Mouse (Mus musculus) kidney, embryonic 15.5 days (tissue): ENCODE measurements around the gene Shroom3. TPM values are rescaled to one million over a fixed set of nuclear protein-coding genes. Genes with fewer than 3 reads are reported as not detected.

Experiments
- ATAC-seq: fragments of 200-750 bp; cut with Nextera tagmentation; replicated peaks from 2 replicates; pipeline ENCODE4 v1.8.0; 2017; ENCODE audit warnings: moderate TSS enrichment; ENCODE audit not compliant: low FRiP score
- H3K27ac ChIP-seq: fragments of 300-500 bp; sonication (generic); 2 replicates; pipeline ENCODE4 v1.5.1; 2015; ENCODE audit warnings: mild to moderate bottlenecking, inconsistent platforms
- H3K27me3 ChIP-seq: fragments of 300-500 bp; sonication (generic); 2 replicates; pipeline ENCODE4 v1.6.1; 2015; ENCODE audit warnings: inconsistent platforms
- H3K36me3 ChIP-seq: fragments of 300-500 bp; sonication (generic); 2 replicates; pipeline ENCODE4 v1.6.1; 2015; ENCODE audit warnings: inconsistent platforms
- H3K4me1 ChIP-seq: fragments of 300-500 bp; sonication (generic); 2 replicates; pipeline ENCODE4 v1.6.1; 2015; ENCODE audit warnings: inconsistent platforms
- H3K4me2 ChIP-seq: fragments of 300-500 bp; sonication (generic); 2 replicates; pipeline ENCODE4 v1.6.1; 2015; ENCODE audit warnings: moderate library complexity, mild to moderate bottlenecking, inconsistent platforms
- H3K4me3 ChIP-seq: fragments of 300-500 bp; sonication (generic); replicated peaks from 2 replicates; pipeline ENCODE4 v1.5.1; 2015; ENCODE audit warnings: mild to moderate bottlenecking, inconsistent platforms
- H3K9ac ChIP-seq: fragments of 300-500 bp; sonication (generic); 2 replicates; pipeline ENCODE4 v1.6.1; 2015; ENCODE audit warnings: mild to moderate bottlenecking, inconsistent platforms
- H3K9me3 ChIP-seq: fragments of 300-500 bp; sonication (generic); replicated peaks from 2 replicates; pipeline ENCODE4 v1.6.1; 2016; ENCODE audit warnings: inconsistent platforms
- WGBS: fragments of 180-500 bp; shearing (Covaris S2); methylation state at CpG from one replicate; pipeline ENCODE4 v1.1.7; 2015; ENCODE audit warnings: mixed read lengths; 5-methylcytosine and 5-hydroxymethylcytosine counted together
- polyA plus RNA-seq: library from polyadenylated mRNA; unstranded; fragments of >200 nt; fragmentation: Nextera tagmentation; extraction: Ambion mirVana; gene quantifications from 2 replicates; pipeline ENCODE4 v1.2.1, GENCODE M21; 2015

Shroom3 gene
- polyA plus RNA-seq, 1 experiment from 2014 or later: 7.9 TPM

- H3K27ac ChIP-seq: no peak overlapping the region
- H3K9ac ChIP-seq: no peak overlapping the region
- WGBS: 94% methylated on average over 2 of the region's 2 CpGs
- no peaks in the 10 kb centered on the region for H3K36me3 ChIP-seq
- H3K4me2 ChIP-seq: no peak overlapping the region
- H3K4me1 ChIP-seq: peaks cover 12% of the 10 kb centered on the region; the same call in 1 of the 2 replicates
- no peak overlapping the region for H3K4me3 ChIP-seq
- H3K27me3 ChIP-seq: no peaks in the 10 kb centered on the region
- no peak for ATAC-seq
- no peaks in the 10 kb centered on the region for H3K9me3 ChIP-seq
Measured at GRCm38 (mm10) chr5:92868231-92868630, 185.0 kb downstream of the Shroom3 start.

- Histone ChIP-seq H3K27ac (no peak overlapping the region), H3K4me3 (no peak overlapping the region), H3K36me3 (no peaks in the 10 kb centered on the region), H3K4me1 (peaks cover 12% of the 10 kb centered on the region; the same call in 1 of the 2 replicates), H3K4me2 (no peak overlapping the region), H3K27me3 (no peaks in the 10 kb centered on the region), H3K9ac (no peak overlapping the region), H3K9me3 (no peaks in the 10 kb centered on the region)
- ATAC-seq: no peak
- 17% methylated on average over 3 of the region's 3 CpGs for WGBS
Measured at GRCm38 (mm10) chr5:92871048-92871447, 187.8 kb downstream of the Shroom3 start.

GRCm38 (mm10) chr5:92872182-92872581, 188.9 kb downstream of the Shroom3 start:
- no peaks in the 10 kb centered on the region for H3K27me3 ChIP-seq
- no peaks in the 10 kb centered on the region for H3K9me3 ChIP-seq
- WGBS: 62% methylated on average over 4 of the region's 4 CpGs
- no peaks in the 10 kb centered on the region for H3K36me3 ChIP-seq
- peaks cover 7% of the 10 kb centered on the region; the same call in 1 of the 2 replicates for H3K4me1 ChIP-seq
- no peak for ATAC-seq
- no peak overlapping the region for H3K4me2 ChIP-seq
- no peak overlapping the region for H3K4me3 ChIP-seq
- H3K9ac ChIP-seq: no peak overlapping the region
- H3K27ac ChIP-seq: no peak overlapping the region

GRCm38 (mm10) chr5:92872991-92873390, 189.8 kb downstream of the Shroom3 start:
- H3K36me3 ChIP-seq: no peaks in the 10 kb centered on the region
- H3K4me2 ChIP-seq: no peak overlapping the region
- no peak overlapping the region for H3K9ac ChIP-seq
- WGBS: 60% methylated on average over 2 of the region's 2 CpGs
- H3K27me3 ChIP-seq: no peaks in the 10 kb centered on the region
- ATAC-seq: no peak
- no peak overlapping the region for H3K4me3 ChIP-seq
- 0 out of 2 replicates have a peak, but pooled peaks cover 3% of the 10 kb centered on the region for H3K4me1 ChIP-seq
- no peak overlapping the region for H3K27ac ChIP-seq
- H3K9me3 ChIP-seq: no peaks in the 10 kb centered on the region

- Histone ChIP-seq H3K27me3 (no peaks in the 10 kb centered on the region), H3K4me1 (0 out of 2 replicates have a peak, but pooled peaks cover 4% of the 10 kb centered on the region), H3K4me2 (no peak overlapping the region), H3K4me3 (no peak overlapping the region), H3K9me3 (no peaks in the 10 kb centered on the region), H3K9ac (no peak overlapping the region), H3K36me3 (no peaks in the 10 kb centered on the region), H3K27ac (no peak overlapping the region)
- no peak for ATAC-seq
Measured at GRCm38 (mm10) chr5:92873518-92873917, 190.3 kb downstream of the Shroom3 start.

GRCm38 (mm10) chr5:92875836-92876235, 192.6 kb downstream of the Shroom3 start:
- Histone ChIP-seq H3K4me3 (no peak overlapping the region), H3K4me1 (0 out of 2 replicates have a peak, but pooled peaks cover 4% of the 10 kb centered on the region), H3K9ac (no peak overlapping the region), H3K9me3 (no peaks in the 10 kb centered on the region), H3K27ac (no peak overlapping the region), H3K36me3 (no peaks in the 10 kb centered on the region), H3K4me2 (no peak overlapping the region), H3K27me3 (no peaks in the 10 kb centered on the region)
- ATAC-seq: no peak
- WGBS: 95% methylated on average over 10 of the region's 10 CpGs

GRCm38 (mm10) chr5:92877104-92877503, 193.9 kb downstream of the Shroom3 start:
- Histone ChIP-seq H3K4me2 (no peak overlapping the region), H3K4me1 (peaks cover 11% of the 10 kb centered on the region), H3K27ac (peak overlapping the region; percentile 42; the same call in 1 of the 2 replicates), H3K9ac (no peak overlapping the region), H3K27me3 (no peaks in the 10 kb centered on the region), H3K4me3 (no peak overlapping the region), H3K9me3 (no peaks in the 10 kb centered on the region), H3K36me3 (no peaks in the 10 kb centered on the region)
- 36% methylated on average over 3 of the region's 3 CpGs for WGBS
- ATAC-seq: peak; percentile 83

GRCm38 (mm10) chr5:92880393-92880792, 197.2 kb downstream of the Shroom3 start:
- Histone ChIP-seq H3K9ac (no peak overlapping the region), H3K9me3 (no peaks in the 10 kb centered on the region), H3K36me3 (no peaks in the 10 kb centered on the region), H3K27me3 (no peaks in the 10 kb centered on the region), H3K4me1 (peaks cover 11% of the 10 kb centered on the region), H3K4me3 (no peak overlapping the region), H3K4me2 (no peak overlapping the region), H3K27ac (no peak overlapping the region)
- 89% methylated on average over 2 of the region's 2 CpGs for WGBS
- no peak for ATAC-seq

- Histone ChIP-seq H3K9me3 (no peaks in the 10 kb centered on the region), H3K36me3 (no peaks in the 10 kb centered on the region), H3K4me3 (no peak overlapping the region), H3K4me2 (no peak overlapping the region), H3K9ac (no peak overlapping the region), H3K27ac (no peak overlapping the region), H3K27me3 (no peaks in the 10 kb centered on the region), H3K4me1 (peaks cover 14% of the 10 kb centered on the region)
- 19% methylated on average over 4 of the region's 4 CpGs for WGBS
- ATAC-seq: no peak
Measured at GRCm38 (mm10) chr5:92880893-92881292, 197.7 kb downstream of the Shroom3 start.

- Histone ChIP-seq H3K36me3 (no peaks in the 10 kb centered on the region), H3K4me3 (no peak overlapping the region), H3K4me1 (peaks cover 19% of the 10 kb centered on the region), H3K4me2 (no peak overlapping the region), H3K9me3 (no peaks in the 10 kb centered on the region), H3K27ac (peak overlapping the region; percentile 60), H3K9ac (no peak overlapping the region), H3K27me3 (no peaks in the 10 kb centered on the region)
- peak; percentile 50; the same call in 1 of the 2 replicates for ATAC-seq
- 26% methylated on average over 4 of the region's 4 CpGs for WGBS
Measured at GRCm38 (mm10) chr5:92886141-92886540, 202.9 kb downstream of the Shroom3 start.

- WGBS: 77% methylated on average over 3 of the region's 3 CpGs
- Histone ChIP-seq H3K27me3 (no peaks in the 10 kb centered on the region), H3K4me2 (no peak overlapping the region), H3K9me3 (no peaks in the 10 kb centered on the region), H3K4me3 (no peak overlapping the region), H3K27ac (no peak overlapping the region), H3K4me1 (peaks cover 11% of the 10 kb centered on the region), H3K36me3 (no peaks in the 10 kb centered on the region), H3K9ac (no peak overlapping the region)
- ATAC-seq: no peak
Measured at GRCm38 (mm10) chr5:92887501-92887900, 204.3 kb downstream of the Shroom3 start.

GRCm38 (mm10) chr5:92888628-92889241, 205.5 kb downstream of the Shroom3 start:
- Histone ChIP-seq H3K36me3 (no peaks in the 10 kb centered on the region), H3K4me3 (no peak overlapping the region), H3K9me3 (no peaks in the 10 kb centered on the region), H3K27ac (no peak overlapping the region), H3K27me3 (no peaks in the 10 kb centered on the region), H3K4me2 (no peak overlapping the region), H3K4me1 (peaks cover 21% of the 10 kb centered on the region), H3K9ac (no peak overlapping the region)
- 68% methylated on average over 8 of the region's 8 CpGs for WGBS
- ATAC-seq: no peak

GRCm38 (mm10) chr5:92890902-92891301, 207.7 kb downstream of the Shroom3 start:
- Histone ChIP-seq H3K9ac (no peak overlapping the region), H3K9me3 (no peaks in the 10 kb centered on the region), H3K27ac (no peak overlapping the region), H3K27me3 (no peaks in the 10 kb centered on the region), H3K4me3 (no peak overlapping the region), H3K4me2 (no peak overlapping the region), H3K36me3 (no peaks in the 10 kb centered on the region), H3K4me1 (peaks cover 21% of the 10 kb centered on the region)
- ATAC-seq: no peak
- 78% methylated on average over 5 of the region's 5 CpGs for WGBS
